Mouse (Mus musculus) hindbrain, embryonic 16.5 days (tissue): ENCODE measurements around the gene Rabgap1l. TPM values are rescaled to one million over a fixed set of nuclear protein-coding genes. Genes with fewer than 3 reads are reported as not detected.

Experiments used
- ATAC-seq: fragments of 200-750 bp; cut with Nextera tagmentation; 2 replicates; pipeline ENCODE4 v1.8.0; 2017; ENCODE audit warnings: moderate TSS enrichment, moderate library complexity
- H3K27ac ChIP-seq: fragments of 300-500 bp; sonication (generic); 2 replicates; pipeline ENCODE4 v1.5.1; 2014; ENCODE audit warnings: low read depth, mild to moderate bottlenecking, control low read depth, low read length, moderate library complexity
- H3K27me3 ChIP-seq: fragments of 300-500 bp; sonication (generic); replicated peaks from 2 replicates; pipeline ENCODE4 v1.6.1; 2014; ENCODE audit warnings: low read length; ENCODE audit not compliant: control insufficient read depth, insufficient read depth
- H3K36me3 ChIP-seq: fragments of 300-500 bp; sonication (generic); 2 replicates; pipeline ENCODE4 v1.6.1; 2014; ENCODE audit warnings: mild to moderate bottlenecking, low read length, moderate library complexity, mixed read lengths; ENCODE audit not compliant: control insufficient read depth, insufficient read depth
- H3K4me1 ChIP-seq: fragments of 300-500 bp; sonication (generic); 2 replicates; pipeline ENCODE4 v1.6.1; 2014; ENCODE audit warnings: low read depth, low read length; ENCODE audit not compliant: control insufficient read depth, insufficient read depth
- H3K4me2 ChIP-seq: fragments of 300-500 bp; sonication (generic); 2 replicates; pipeline ENCODE4 v1.6.1; 2014; ENCODE audit warnings: mild to moderate bottlenecking, low read length, control low read depth, moderate library complexity
- H3K4me3 ChIP-seq: fragments of 300-500 bp; sonication (generic); 2 replicates; pipeline ENCODE4 v1.5.1; 2014; ENCODE audit warnings: mild to moderate bottlenecking, low read length, control low read depth, moderate library complexity
- H3K9ac ChIP-seq: fragments of 300-500 bp; sonication (generic); 2 replicates; pipeline ENCODE4 v1.6.1; 2014; ENCODE audit warnings: low read depth, mild to moderate bottlenecking, control low read depth, low read length, moderate library complexity
- H3K9me3 ChIP-seq: fragments of 300-500 bp; sonication (generic); 2 replicates; pipeline ENCODE4 v1.6.1; 2014; ENCODE audit warnings: mild to moderate bottlenecking, low read length, moderate library complexity; ENCODE audit not compliant: control insufficient read depth
- WGBS: fragments of 180-500 bp; shearing (Covaris S2); extraction: QIAGEN DNeasy Blood & Tissue Kit; methylation state at CpG from one replicate; pipeline ENCODE4 v1.1.7; 2014; 5-methylcytosine and 5-hydroxymethylcytosine counted together
- polyA plus RNA-seq: library from polyadenylated mRNA; unstranded; fragments of >200 nt; fragmentation: Nextera tagmentation; extraction: Ambion mirVana; gene quantifications from 2 replicates; pipeline ENCODE4 v1.2.1, GENCODE M21; 2015

Gene Rabgap1l
- polyA plus RNA-seq, 1 experiment from 2014 or later: 30.0 TPM

- Histone ChIP-seq H3K9me3 (no peaks in the 10 kb centered on the region), H3K4me3 (no peak overlapping the region), H3K36me3 (no peaks in the 10 kb centered on the region), H3K9ac (no peak overlapping the region), H3K27ac (no peak overlapping the region), H3K4me1 (no peaks in the 10 kb centered on the region), H3K27me3 (no peaks in the 10 kb centered on the region), H3K4me2 (no peak overlapping the region)
- no peak for ATAC-seq
- 84% methylated on average over 5 of the region's 5 CpGs for WGBS
Measured at GRCm38 (mm10) chr1:160244689-160245088, 548.3 kb downstream of the Rabgap1l start.

GRCm38 (mm10) chr1:160240091-160240490 is 552.9 kb downstream of the Rabgap1l start:
- Histone ChIP-seq H3K27me3 (no peaks in the 10 kb centered on the region), H3K4me1 (no peaks in the 10 kb centered on the region), H3K4me3 (no peak overlapping the region), H3K4me2 (no peak overlapping the region), H3K36me3 (no peaks in the 10 kb centered on the region), H3K9ac (no peak overlapping the region), H3K9me3 (no peaks in the 10 kb centered on the region), H3K27ac (no peak overlapping the region)
- no peak for ATAC-seq
- 86% methylated on average over 2 of the region's 2 CpGs for WGBS

DNA sequence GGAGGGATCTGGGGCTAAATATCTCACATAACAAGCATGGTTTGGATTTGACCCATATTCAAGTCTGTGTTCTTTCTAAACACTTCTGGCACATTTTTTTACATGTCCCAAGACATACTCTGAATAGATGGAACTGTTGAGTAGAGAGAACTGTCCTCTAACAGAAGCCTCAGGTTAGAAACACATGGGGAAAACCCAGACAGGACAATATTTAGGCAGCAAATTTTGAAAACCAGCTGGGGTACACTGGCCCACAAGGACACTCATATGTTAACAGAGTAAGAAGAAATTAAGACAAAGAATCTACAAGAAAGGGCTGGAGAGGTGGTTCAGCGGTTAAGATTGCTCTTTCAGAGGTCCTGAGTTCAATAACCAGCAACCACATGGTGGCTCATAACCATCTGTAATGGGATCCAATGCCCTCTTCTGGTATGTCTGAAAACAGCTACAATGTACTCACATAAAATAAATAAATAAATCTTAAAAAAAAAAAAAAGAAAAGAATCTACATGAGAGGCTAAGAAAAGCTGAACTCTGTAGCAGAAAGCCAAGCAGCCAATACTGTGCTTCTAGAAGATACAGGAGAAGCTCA is 554.1 kb downstream of the Rabgap1l start:
- Histone ChIP-seq H3K27me3 (no peaks in the 10 kb centered on the region), H3K4me3 (no peak overlapping the region), H3K9me3 (no peaks in the 10 kb centered on the region), H3K27ac (no peak overlapping the region), H3K9ac (no peak overlapping the region), H3K36me3 (no peaks in the 10 kb centered on the region), H3K4me2 (no peak overlapping the region), H3K4me1 (no peaks in the 10 kb centered on the region)
- ATAC-seq: no peak
- 94% methylated on average over 1 of the region's 1 CpGs for WGBS

DNA sequence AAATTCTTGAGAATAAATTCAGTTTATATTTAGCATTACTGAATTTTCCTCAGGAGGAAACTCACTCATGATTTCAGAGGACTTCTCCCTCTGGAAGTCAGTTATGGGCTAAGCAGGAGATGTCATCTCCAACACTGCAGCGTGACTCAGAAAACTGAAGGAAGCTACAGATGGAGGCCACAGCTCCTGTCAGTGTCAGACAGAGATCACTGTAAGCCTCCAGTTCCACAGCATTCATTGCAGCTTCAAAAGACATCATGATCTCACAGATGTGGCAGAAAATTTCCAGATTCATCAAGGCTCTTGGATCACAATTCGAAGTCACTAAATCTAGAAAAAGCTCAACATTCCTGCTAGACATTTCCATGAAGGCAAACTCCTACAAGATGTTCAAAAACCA is 555.0 kb downstream of the Rabgap1l start:
- WGBS: 91% methylated on average over 2 of the region's 2 CpGs

DNA sequence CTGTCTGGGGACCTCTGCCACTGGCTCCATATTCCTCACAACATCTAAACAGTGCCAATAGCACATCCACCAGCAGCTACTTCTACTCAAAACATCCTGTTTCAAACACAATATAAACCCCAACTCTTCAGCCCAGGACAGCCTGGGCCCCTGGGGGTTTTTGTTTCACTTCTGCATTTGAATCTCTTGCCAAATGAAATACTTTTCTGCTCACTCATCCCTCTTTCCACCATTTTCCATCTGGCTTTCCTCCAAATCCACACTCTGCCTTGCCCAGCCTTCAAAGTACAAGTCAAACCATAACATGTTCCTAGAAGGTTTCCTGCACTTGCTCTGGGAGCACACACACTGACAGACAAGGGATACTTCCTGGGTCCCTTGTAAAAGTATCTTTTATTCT is 559.1 kb downstream of the Rabgap1l start:
- H3K9me3 ChIP-seq: no peaks in the 10 kb centered on the region
- H3K4me2 ChIP-seq: no peak overlapping the region
- no peaks in the 10 kb centered on the region for H3K4me1 ChIP-seq
- no peak overlapping the region for H3K4me3 ChIP-seq
- H3K9ac ChIP-seq: no peak overlapping the region
- no peaks in the 10 kb centered on the region for H3K27me3 ChIP-seq
- ATAC-seq: no peak
- no peak overlapping the region for H3K27ac ChIP-seq
- H3K36me3 ChIP-seq: no peaks in the 10 kb centered on the region

More for the DNA sequence above, 555.0 kb downstream of the Rabgap1l start:
- no peaks in the 10 kb centered on the region for H3K4me1 ChIP-seq
- no peaks in the 10 kb centered on the region for H3K36me3 ChIP-seq
- H3K4me3 ChIP-seq: no peak overlapping the region
- no peaks in the 10 kb centered on the region for H3K9me3 ChIP-seq
- no peak overlapping the region for H3K9ac ChIP-seq
- H3K27ac ChIP-seq: no peak overlapping the region
- ATAC-seq: no peak
- H3K4me2 ChIP-seq: no peak overlapping the region
- H3K27me3 ChIP-seq: no peaks in the 10 kb centered on the region

- H3K27me3 ChIP-seq: no peaks in the 10 kb centered on the region
- no peak overlapping the region for H3K27ac ChIP-seq
- no peaks in the 10 kb centered on the region for H3K36me3 ChIP-seq
- H3K4me2 ChIP-seq: no peak overlapping the region
- no peak overlapping the region for H3K9ac ChIP-seq
- ATAC-seq: no peak
- H3K4me1 ChIP-seq: no peaks in the 10 kb centered on the region
- no peak overlapping the region for H3K4me3 ChIP-seq
- WGBS: 53% methylated on average over 3 of the region's 3 CpGs
- no peaks in the 10 kb centered on the region for H3K9me3 ChIP-seq
Measured at GRCm38 (mm10) chr1:160232113-160232512, 560.9 kb downstream of the Rabgap1l start.

- no peak for ATAC-seq
- H3K27ac ChIP-seq: no peak overlapping the region
- no peak overlapping the region for H3K4me2 ChIP-seq
- WGBS: 48% methylated on average over 4 of the region's 4 CpGs
- no peak overlapping the region for H3K4me3 ChIP-seq
- 0 out of 2 replicates have a peak, but pooled peaks cover 2% of the 10 kb centered on the region for H3K36me3 ChIP-seq
- H3K4me1 ChIP-seq: no peaks in the 10 kb centered on the region
- no peaks in the 10 kb centered on the region for H3K9me3 ChIP-seq
- no peak overlapping the region for H3K9ac ChIP-seq
- no peaks in the 10 kb centered on the region for H3K27me3 ChIP-seq
Measured at GRCm38 (mm10) chr1:160231013-160231412, 562.0 kb downstream of the Rabgap1l start.

DNA sequence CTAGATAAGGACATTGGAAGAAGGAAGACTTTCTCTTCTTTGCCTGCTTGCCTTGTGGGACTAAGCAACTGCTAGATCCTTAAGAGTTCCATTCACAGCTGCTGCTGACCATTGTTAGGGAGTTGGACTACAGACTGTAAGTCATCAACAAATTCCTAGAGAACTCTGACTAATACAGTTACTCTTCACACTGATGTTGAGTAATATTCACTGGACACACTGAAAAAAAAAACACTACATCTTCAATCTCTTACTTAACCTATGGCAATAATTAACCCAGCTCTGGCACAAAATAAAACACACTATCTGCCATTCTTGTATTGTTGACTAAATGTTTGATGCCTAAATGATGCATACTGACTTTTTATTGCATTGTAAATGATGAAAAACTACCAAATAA is 565.2 kb downstream of the Rabgap1l start:
- Histone ChIP-seq H3K27ac (no peak overlapping the region), H3K36me3 (peaks cover 10% of the 10 kb centered on the region; the same call in 1 of the 2 replicates), H3K9ac (no peak overlapping the region), H3K9me3 (no peaks in the 10 kb centered on the region), H3K4me1 (no peaks in the 10 kb centered on the region), H3K4me3 (no peak overlapping the region), H3K4me2 (no peak overlapping the region), H3K27me3 (no peaks in the 10 kb centered on the region)
- no peak for ATAC-seq

- peaks cover 12% of the 10 kb centered on the region; the same call in 1 of the 2 replicates for H3K36me3 ChIP-seq
- H3K4me1 ChIP-seq: no peaks in the 10 kb centered on the region
- H3K9ac ChIP-seq: no peak overlapping the region
- 92% methylated on average over 4 of the region's 4 CpGs for WGBS
- no peak overlapping the region for H3K4me3 ChIP-seq
- H3K27ac ChIP-seq: no peak overlapping the region
- no peak overlapping the region for H3K4me2 ChIP-seq
- H3K27me3 ChIP-seq: no peaks in the 10 kb centered on the region
- H3K9me3 ChIP-seq: no peaks in the 10 kb centered on the region
- ATAC-seq: no peak
Measured at GRCm38 (mm10) chr1:160227196-160227595, 565.8 kb downstream of the Rabgap1l start.

DNA sequence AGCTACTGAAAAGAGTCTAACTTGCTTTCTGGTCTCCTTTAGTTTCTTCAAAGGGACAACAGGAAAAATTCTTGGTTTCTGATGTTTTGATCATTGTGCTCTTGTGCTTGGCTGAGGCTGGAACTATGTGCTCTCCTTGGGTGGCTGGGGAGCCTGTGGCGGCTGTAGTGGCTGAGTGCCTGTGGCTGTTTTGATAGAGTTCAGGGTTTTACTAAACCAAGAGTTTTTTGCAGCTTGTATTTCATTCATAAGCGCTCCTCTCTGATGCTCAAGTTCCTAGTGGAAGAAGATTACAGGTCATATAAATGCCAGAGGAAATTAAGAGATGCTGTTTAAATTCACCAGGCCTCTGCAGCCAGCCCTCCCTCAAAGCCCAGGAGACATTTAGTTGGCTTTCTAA is 568.9 kb downstream of the Rabgap1l start:
- no peak for ATAC-seq
- 77% methylated on average over 2 of the region's 2 CpGs for WGBS
- Histone ChIP-seq H3K27ac (no peak overlapping the region), H3K4me2 (no peak overlapping the region), H3K36me3 (peaks cover 12% of the 10 kb centered on the region; the same call in 1 of the 2 replicates), H3K9me3 (no peaks in the 10 kb centered on the region), H3K27me3 (no peaks in the 10 kb centered on the region), H3K9ac (no peak overlapping the region), H3K4me3 (no peak overlapping the region), H3K4me1 (no peaks in the 10 kb centered on the region)
